Comparison of ENCODE assay signal across 25 mouse cellular contexts in genomic region chr15:93913041-93913440, GRCm38 (mm10).
A peak's percentile ranks its signal among the peaks of the same experiment; 100 is the strongest.
DNase-seq lines count a peak whose midpoint lies in the region; ATAC-seq and TF ChIP-seq lines count a peak whose summit lies in the region.
"Had no signal": no experiment of that assay in that cellular context is flagged by ENCODE, and none has a peak within 500 bp of the region (broad histone marks: within the 10 kb centered on the region; RNA-seq: fewer than 3 reads in every experiment).

No protein-coding gene starts in this region.

- H3K36me3 ChIP-seq in hindbrain, embryonic 11.5 days (ENCODE audit: control insufficient read depth, insufficient read depth, low read length): no peaks in the 10 kb centered on the region
- no peaks in the 10 kb centered on the region for H3K36me3 ChIP-seq in hindbrain, postnatal 0 days (ENCODE audit: insufficient read depth, low read length)
- H3K36me3 ChIP-seq in embryonic facial prominence, embryonic 10.5 days (replicated peaks): no peaks in the 10 kb centered on the region
- no peaks in the 10 kb centered on the region for H3K36me3 ChIP-seq in limb, embryonic 10.5 days
- H3K36me3 ChIP-seq: embryonic facial prominence, embryonic 15.5 days; heart, embryonic 15.5 days; hindbrain, embryonic 15.5 days; limb, embryonic 15.5 days; lung, embryonic 15.5 days had no signal

- no peak overlapping the region for H3K4me2 ChIP-seq in hindbrain, embryonic 11.5 days (replicated peaks; ENCODE audit: low read depth, low read length)
- no peak overlapping the region for H3K4me2 ChIP-seq in hindbrain, postnatal 0 days (ENCODE audit: low read depth, low read length)
- H3K4me2 ChIP-seq: embryonic facial prominence, embryonic 15.5 days; heart, embryonic 15.5 days; hindbrain, embryonic 15.5 days; limb, embryonic 15.5 days; lung, embryonic 15.5 days had no signal

- H3K27me3 ChIP-seq in hindbrain, embryonic 11.5 days (ENCODE audit: control insufficient read depth, insufficient read depth, low read length): no peaks in the 10 kb centered on the region
- H3K27me3 ChIP-seq in hindbrain, postnatal 0 days (ENCODE audit: insufficient read depth, low read length): no peaks in the 10 kb centered on the region
- H3K27me3 ChIP-seq in embryonic facial prominence, embryonic 10.5 days (replicated peaks; ENCODE audit: low read depth, poor library complexity, severe bottlenecking): no peaks in the 10 kb centered on the region
- H3K27me3 ChIP-seq in limb, embryonic 10.5 days (ENCODE audit: low read depth, poor library complexity, severe bottlenecking): no peaks in the 10 kb centered on the region
- H3K27me3 ChIP-seq: embryonic facial prominence, embryonic 15.5 days; heart, embryonic 15.5 days; hindbrain, embryonic 15.5 days; limb, embryonic 15.5 days; lung, embryonic 15.5 days had no signal

- no peak overlapping the region for H3K9ac ChIP-seq in hindbrain, embryonic 11.5 days (ENCODE audit: low read depth, low read length)
- H3K9ac ChIP-seq in hindbrain, postnatal 0 days (replicated peaks; ENCODE audit: low read length): no peak overlapping the region
- H3K9ac ChIP-seq: embryonic facial prominence, embryonic 15.5 days; heart, embryonic 15.5 days; hindbrain, embryonic 15.5 days; limb, embryonic 15.5 days; liver, embryonic 14.5 days; lung, embryonic 15.5 days had no signal

- no peak overlapping the region for H3K4me3 ChIP-seq in hindbrain, embryonic 11.5 days (ENCODE audit: low read depth, low read length)
- H3K4me3 ChIP-seq in hindbrain, postnatal 0 days (ENCODE audit: low read length): no peak overlapping the region
- H3K4me3 ChIP-seq in embryonic facial prominence, embryonic 10.5 days: no peak overlapping the region
- H3K4me3 ChIP-seq in limb, embryonic 10.5 days: no peak overlapping the region
- H3K4me3 ChIP-seq: embryonic facial prominence, embryonic 15.5 days; heart, embryonic 15.5 days; hindbrain, embryonic 15.5 days; layer of hippocampus, adult 2 months; limb, embryonic 15.5 days; lung, embryonic 15.5 days had no signal

- no peak for TF ChIP-seq CTCF in hindbrain, postnatal 0 days (IDR thresholded peaks at IDR 0.05; ENCODE audit: low read depth)

- peaks cover 6% of the 10 kb centered on the region; the same call in 1 of the 2 replicates for H3K4me1 ChIP-seq in hindbrain, embryonic 11.5 days (replicated peaks; ENCODE audit: control insufficient read depth, insufficient read depth, low read length)
- H3K4me1 ChIP-seq in hindbrain, postnatal 0 days (ENCODE audit: insufficient read depth, low read length): no peaks in the 10 kb centered on the region
- peaks cover 43% of the 10 kb centered on the region for H3K4me1 ChIP-seq in embryonic facial prominence, embryonic 10.5 days
- H3K4me1 ChIP-seq in limb, embryonic 10.5 days: peaks cover 62% of the 10 kb centered on the region

- 42% methylated on average over 7 of the region's 7 CpGs for WGBS in hindbrain, embryonic 11.5 days
- WGBS in hindbrain, postnatal 0 days: 48% methylated on average over 7 of the region's 7 CpGs
- WGBS in embryonic facial prominence, embryonic 10.5 days: 56% methylated on average over 7 of the region's 7 CpGs
- 41% methylated on average over 7 of the region's 7 CpGs for WGBS in limb, embryonic 10.5 days

- ATAC-seq in hindbrain, embryonic 11.5 days (ENCODE audit: low FRiP score): no peak
- ATAC-seq in hindbrain, postnatal 0 days: no peak
- peak; percentile 37; the same call in 1 of the 2 replicates for ATAC-seq in common myeloid progenitor, adult 5-6 weeks (replicated peaks; ENCODE audit: low read depth, poor library complexity, severe bottlenecking)
- ATAC-seq: forebrain, embryonic 16.5 days; intestine, embryonic 16.5 days had no signal

- H3K27ac ChIP-seq in hindbrain, embryonic 11.5 days (ENCODE audit: low read depth, low read length): peak overlapping the region; percentile 38
- no peak overlapping the region for H3K27ac ChIP-seq in hindbrain, postnatal 0 days
- H3K27ac ChIP-seq in embryonic facial prominence, embryonic 10.5 days (replicated peaks): peak overlapping the region; percentile 61
- H3K27ac ChIP-seq in limb, embryonic 10.5 days: peak overlapping the region; percentile 61
- H3K27ac ChIP-seq: embryonic facial prominence, embryonic 15.5 days; heart, embryonic 15.5 days; hindbrain, embryonic 15.5 days; layer of hippocampus, adult 2 months; limb, embryonic 15.5 days; liver, embryonic 14.5 days; lung, embryonic 15.5 days had no signal

- DNase-seq in hindbrain, embryonic 11.5 days (ENCODE audit: low spot score): no peak
- no peak for DNase-seq in hindbrain, postnatal 0 days (ENCODE audit: low spot score)
- DNase-seq in embryonic facial prominence, embryonic 10.5 days (ENCODE audit: low spot score): no peak
- DNase-seq in limb, embryonic 10.5 days (ENCODE audit: low spot score): no peak
- DNase-seq in layer of hippocampus, postnatal 25 days (ENCODE audit: extremely low spot score in 1 of 2, low spot score in 1 of 2): no peak
- no peak for DNase-seq in cerebellum, postnatal 14 days
- DNase-seq: adrenal gland, adult 2 months; cerebellum, adult 11-12 months; cerebellum, postnatal 10 days; embryo, embryonic 11 days; gastrocnemius, postnatal 10 days; heart, adult 18-20 months; kidney, adult 9 months; kidney, postnatal 25 days; lung, postnatal 36 days had no signal

- H3K9me3 ChIP-seq in hindbrain, embryonic 11.5 days (ENCODE audit: control insufficient read depth, low read length): no peaks in the 10 kb centered on the region
- H3K9me3 ChIP-seq in hindbrain, postnatal 0 days (ENCODE audit: low read length): no peaks in the 10 kb centered on the region
- no peaks in the 10 kb centered on the region for H3K9me3 ChIP-seq in embryonic facial prominence, embryonic 10.5 days
- no peaks in the 10 kb centered on the region for H3K9me3 ChIP-seq in limb, embryonic 10.5 days (replicated peaks)
- H3K9me3 ChIP-seq: embryonic facial prominence, embryonic 15.5 days; heart, embryonic 15.5 days; hindbrain, embryonic 15.5 days; limb, embryonic 15.5 days; lung, embryonic 15.5 days had no signal
